Mouse (Mus musculus): ENCODE measurements around the gene Zc3h13. TPM values are rescaled to one million over a fixed set of nuclear protein-coding genes. Genes with fewer than 3 reads are reported as not detected.
A peak's percentile ranks its signal among the peaks of the same experiment; 100 is the strongest.

Gene Zc3h13
- polyA plus RNA-seq, 1 experiment from 2014 or later, result 25.4 TPM

DNA sequence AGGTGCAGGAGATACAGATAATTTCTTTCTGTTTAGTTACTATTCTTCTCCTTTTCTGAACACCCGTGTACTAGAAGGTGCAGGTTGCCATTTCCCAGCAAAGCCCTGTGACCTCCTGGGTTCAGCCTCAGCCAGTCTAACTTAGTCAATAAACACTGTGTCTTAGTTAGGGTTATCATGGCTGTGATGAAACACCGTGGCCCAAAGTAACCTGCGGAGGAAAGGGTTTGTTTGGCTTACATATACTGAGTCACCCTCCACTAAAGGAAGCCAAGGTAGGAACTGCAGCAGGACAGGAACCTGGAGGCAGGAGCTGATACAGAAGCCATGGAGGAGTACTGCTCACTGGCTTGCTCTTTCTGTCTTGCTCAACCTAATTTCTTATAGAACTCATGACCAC, 33.7 kb upstream of the Zc3h13 start:
- Histone ChIP-seq H3K9ac (ENCODE audit: low read length) (no peak overlapping the region), H3K27ac (ENCODE audit: low read depth) (no peak overlapping the region), H3K4me2 (ENCODE audit: low read length) (no peak overlapping the region), H3K9me3 (ENCODE audit: control insufficient read depth, low read length) (no peaks in the 10 kb centered on the region), H3K4me3 (ENCODE audit: low read depth, low read length) (no peak overlapping the region), H3K36me3 (ENCODE audit: control insufficient read depth, insufficient read depth, low read length) (no peaks in the 10 kb centered on the region), H3K4me1 (replicated peaks; ENCODE audit: control insufficient read depth, insufficient read depth, low read length) (no peaks in the 10 kb centered on the region), H3K27me3 (replicated peaks; ENCODE audit: control insufficient read depth, insufficient read depth, low read length) (no peaks in the 10 kb centered on the region)
- no peak for DNase-seq (ENCODE audit: low spot score)
- no peak for ATAC-seq (replicated peaks; ENCODE audit: low FRiP score, low TSS enrichment, low read depth)
- 78% methylated on average over 3 of the region's 3 CpGs for WGBS

- DNase-seq (ENCODE audit: low spot score), result no peak
These were observed 27.7 kb upstream of the Zc3h13 start for GRCm38 (mm10) chr14:75256521-75256920.

GRCm38 (mm10) chr14:75269531-75269930, 14.6 kb upstream of the Zc3h13 start:
- no peak overlapping the region for H3K4me2 ChIP-seq (ENCODE audit: low read length)
- DNase-seq (ENCODE audit: low spot score), result no peak
- no peaks in the 10 kb centered on the region for H3K27me3 ChIP-seq (replicated peaks; ENCODE audit: control insufficient read depth, insufficient read depth, low read length)
- WGBS, result 87% methylated on average over 5 of the region's 5 CpGs
- H3K9me3 ChIP-seq (ENCODE audit: control insufficient read depth, low read length), result no peaks in the 10 kb centered on the region
- H3K36me3 ChIP-seq (ENCODE audit: control insufficient read depth, insufficient read depth, low read length), result no peaks in the 10 kb centered on the region
- H3K4me3 ChIP-seq (ENCODE audit: low read depth, low read length), result no peak overlapping the region
- no peaks in the 10 kb centered on the region for H3K4me1 ChIP-seq (replicated peaks; ENCODE audit: control insufficient read depth, insufficient read depth, low read length)
- H3K9ac ChIP-seq (ENCODE audit: low read length), result no peak overlapping the region
- ATAC-seq (replicated peaks; ENCODE audit: low FRiP score, low TSS enrichment, low read depth), result no peak
- no peak overlapping the region for H3K27ac ChIP-seq (ENCODE audit: low read depth)

More at GRCm38 (mm10) chr14:75256521-75256920, 27.7 kb upstream of the Zc3h13 start:
- H3K9me3 ChIP-seq (ENCODE audit: control insufficient read depth, low read length), result no peaks in the 10 kb centered on the region
- no peak overlapping the region for H3K4me3 ChIP-seq (ENCODE audit: low read depth, low read length)
- no peak overlapping the region for H3K9ac ChIP-seq (ENCODE audit: low read length)
- WGBS, result 49% methylated on average over 5 of the region's 5 CpGs
- no peaks in the 10 kb centered on the region for H3K4me1 ChIP-seq (replicated peaks; ENCODE audit: control insufficient read depth, insufficient read depth, low read length)
- H3K4me2 ChIP-seq (ENCODE audit: low read length), result no peak overlapping the region
- no peaks in the 10 kb centered on the region for H3K27me3 ChIP-seq (replicated peaks; ENCODE audit: control insufficient read depth, insufficient read depth, low read length)
- no peak overlapping the region for H3K27ac ChIP-seq (ENCODE audit: low read depth)
- H3K36me3 ChIP-seq (ENCODE audit: control insufficient read depth, insufficient read depth, low read length), result no peaks in the 10 kb centered on the region
- ATAC-seq (replicated peaks; ENCODE audit: low FRiP score, low TSS enrichment, low read depth), result no peak

GRCm38 (mm10) chr14:75279716-75280115, 4.5 kb upstream of the Zc3h13 start:
- WGBS, result 86% methylated on average over 6 of the region's 6 CpGs
- Histone ChIP-seq H3K4me2 (ENCODE audit: low read length) (no peak overlapping the region), H3K4me1 (replicated peaks; ENCODE audit: control insufficient read depth, insufficient read depth, low read length) (0 out of 2 replicates have a peak, but pooled peaks cover 3% of the 10 kb centered on the region), H3K9ac (ENCODE audit: low read length) (no peak overlapping the region), H3K9me3 (ENCODE audit: control insufficient read depth, low read length) (no peaks in the 10 kb centered on the region), H3K27ac (ENCODE audit: low read depth) (no peak overlapping the region), H3K36me3 (ENCODE audit: control insufficient read depth, insufficient read depth, low read length) (no peaks in the 10 kb centered on the region), H3K4me3 (ENCODE audit: low read depth, low read length) (no peak overlapping the region), H3K27me3 (replicated peaks; ENCODE audit: control insufficient read depth, insufficient read depth, low read length) (no peaks in the 10 kb centered on the region)
- no peak for ATAC-seq (replicated peaks; ENCODE audit: low FRiP score, low TSS enrichment, low read depth)
- DNase-seq (ENCODE audit: low spot score), result no peak

DNA sequence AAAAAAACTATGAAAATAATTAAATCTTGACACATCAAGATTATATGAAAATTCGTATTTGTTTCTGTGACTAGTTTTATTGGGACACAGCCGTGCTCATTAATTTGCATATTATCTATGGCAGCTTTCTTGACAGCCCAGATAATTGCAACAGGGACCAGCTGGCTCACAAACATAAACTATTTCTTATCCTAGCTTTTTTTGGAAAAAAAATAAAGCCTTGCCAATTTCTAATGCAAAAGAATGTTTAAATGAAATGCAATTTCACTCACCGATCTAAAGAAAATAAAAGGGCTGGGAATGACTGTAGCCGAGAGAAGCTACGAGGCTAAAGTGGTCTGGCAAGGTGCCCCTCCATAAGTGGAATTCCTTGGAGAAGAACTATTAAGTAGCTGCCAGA, 3.8 kb upstream of the Zc3h13 start:
- Histone ChIP-seq H3K36me3 (ENCODE audit: control insufficient read depth, insufficient read depth, low read length) (no peaks in the 10 kb centered on the region), H3K9ac (ENCODE audit: low read length) (no peak overlapping the region), H3K9me3 (ENCODE audit: control insufficient read depth, low read length) (no peaks in the 10 kb centered on the region), H3K4me2 (ENCODE audit: low read length) (no peak overlapping the region), H3K27me3 (replicated peaks; ENCODE audit: control insufficient read depth, insufficient read depth, low read length) (no peaks in the 10 kb centered on the region), H3K4me1 (replicated peaks; ENCODE audit: control insufficient read depth, insufficient read depth, low read length) (peaks cover 8% of the 10 kb centered on the region), H3K4me3 (ENCODE audit: low read depth, low read length) (no peak overlapping the region), H3K27ac (ENCODE audit: low read depth) (no peak overlapping the region)
- WGBS, result 58% methylated on average over 5 of the region's 5 CpGs
- ATAC-seq (replicated peaks; ENCODE audit: low FRiP score, low TSS enrichment, low read depth) (no peak), DNase-seq (ENCODE audit: low spot score) (no peak)

DNA sequence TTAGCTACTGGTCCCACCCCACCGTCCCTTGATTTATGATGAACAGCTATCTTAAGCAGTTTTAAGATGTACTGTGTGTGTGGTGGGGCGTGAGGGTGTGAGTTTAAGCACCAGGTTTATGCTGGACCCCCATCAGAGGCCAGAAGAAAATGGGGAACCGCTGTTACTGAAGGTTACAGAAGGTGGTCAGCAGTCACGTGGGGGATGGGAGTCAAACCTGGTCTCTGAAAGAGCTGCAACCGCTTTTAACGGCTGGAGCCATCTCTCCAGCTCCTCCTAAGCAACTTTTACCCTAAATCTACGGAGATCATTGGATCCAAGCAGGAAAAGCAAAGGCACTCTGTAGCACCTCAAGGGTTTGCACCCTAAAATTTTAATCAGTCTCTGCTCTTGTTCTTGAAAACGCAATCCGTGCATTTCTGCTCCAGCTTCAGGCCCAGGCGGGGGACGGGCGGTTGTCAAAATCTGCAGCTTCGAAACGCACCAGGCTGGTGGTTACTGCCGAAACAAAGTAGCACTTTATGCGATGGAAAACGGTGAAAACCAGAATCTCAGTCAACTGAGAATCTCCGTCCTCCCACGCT, 472 bp upstream of the Zc3h13 start:
- DNase-seq (ENCODE audit: low spot score), result no peak
- Histone ChIP-seq H3K4me1 (replicated peaks; ENCODE audit: control insufficient read depth, insufficient read depth, low read length) (peaks cover 10% of the 10 kb centered on the region), H3K4me3 (ENCODE audit: low read depth, low read length) (peak overlapping the region; percentile 98), H3K27me3 (replicated peaks; ENCODE audit: control insufficient read depth, insufficient read depth, low read length) (no peaks in the 10 kb centered on the region), H3K9ac (ENCODE audit: low read length) (peak overlapping the region; percentile 91), H3K27ac (ENCODE audit: low read depth) (peak overlapping the region; percentile 86), H3K4me2 (ENCODE audit: low read length) (peak overlapping the region; percentile 66), H3K9me3 (ENCODE audit: control insufficient read depth, low read length) (no peaks in the 10 kb centered on the region), H3K36me3 (ENCODE audit: control insufficient read depth, insufficient read depth, low read length) (no peaks in the 10 kb centered on the region)
- WGBS, result 5% methylated on average over 19 of the region's 19 CpGs
- ATAC-seq (replicated peaks; ENCODE audit: low FRiP score, low TSS enrichment, low read depth), result peak; percentile 67

GRCm38 (mm10) chr14:75301081-75301480, 16.9 kb downstream of the Zc3h13 start:
- H3K9ac ChIP-seq (ENCODE audit: low read length), result no peak overlapping the region
- no peaks in the 10 kb centered on the region for H3K36me3 ChIP-seq (ENCODE audit: control insufficient read depth, insufficient read depth, low read length)
- DNase-seq (ENCODE audit: low spot score), result no peak
- no peaks in the 10 kb centered on the region for H3K4me1 ChIP-seq (replicated peaks; ENCODE audit: control insufficient read depth, insufficient read depth, low read length)
- no peak for ATAC-seq (replicated peaks; ENCODE audit: low FRiP score, low TSS enrichment, low read depth)
- H3K27me3 ChIP-seq (replicated peaks; ENCODE audit: control insufficient read depth, insufficient read depth, low read length), result no peaks in the 10 kb centered on the region
- no peak overlapping the region for H3K4me3 ChIP-seq (ENCODE audit: low read depth, low read length)
- H3K27ac ChIP-seq (ENCODE audit: low read depth), result no peak overlapping the region
- no peak overlapping the region for H3K4me2 ChIP-seq (ENCODE audit: low read length)
- whole genome bisulfite sequencing, result 91% methylated on average over 1 of the region's 1 CpGs
- no peaks in the 10 kb centered on the region for H3K9me3 ChIP-seq (ENCODE audit: control insufficient read depth, low read length)

DNA sequence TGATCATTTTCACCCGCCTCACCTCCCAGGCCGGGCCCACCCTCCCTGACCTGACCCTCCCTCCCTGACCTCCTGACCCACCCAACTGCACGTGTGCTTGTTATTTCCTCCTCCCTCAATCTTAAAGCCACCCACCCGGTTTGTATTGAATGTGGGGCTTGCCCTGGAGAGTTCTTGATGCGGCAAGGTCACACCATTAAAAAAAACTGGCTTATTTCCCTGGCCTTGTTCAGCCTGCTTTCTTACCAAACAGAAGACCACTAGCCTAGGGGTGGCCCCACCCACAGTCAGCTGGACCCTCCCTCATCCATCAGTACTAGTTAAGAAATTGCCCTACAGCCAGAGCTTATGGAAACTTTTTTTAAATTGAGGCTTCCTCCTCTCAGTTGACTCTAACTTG, 19.6 kb downstream of the Zc3h13 start:
- ATAC-seq (replicated peaks; ENCODE audit: low FRiP score, low TSS enrichment, low read depth) (no peak), DNase-seq (ENCODE audit: low spot score) (no peak)
- H3K9ac ChIP-seq (ENCODE audit: low read length), result no peak overlapping the region
- WGBS, result 52% methylated on average over 5 of the region's 5 CpGs
- H3K4me3 ChIP-seq (ENCODE audit: low read depth, low read length), result no peak overlapping the region
- no peaks in the 10 kb centered on the region for H3K36me3 ChIP-seq (ENCODE audit: control insufficient read depth, insufficient read depth, low read length)
- H3K9me3 ChIP-seq (ENCODE audit: control insufficient read depth, low read length), result no peaks in the 10 kb centered on the region
- no peak overlapping the region for H3K27ac ChIP-seq (ENCODE audit: low read depth)
- H3K4me2 ChIP-seq (ENCODE audit: low read length), result no peak overlapping the region
- H3K27me3 ChIP-seq (replicated peaks; ENCODE audit: control insufficient read depth, insufficient read depth, low read length), result no peaks in the 10 kb centered on the region
- no peaks in the 10 kb centered on the region for H3K4me1 ChIP-seq (replicated peaks; ENCODE audit: control insufficient read depth, insufficient read depth, low read length)

- Histone ChIP-seq H3K4me1 (replicated peaks; ENCODE audit: control insufficient read depth, insufficient read depth, low read length) (no peaks in the 10 kb centered on the region), H3K4me2 (ENCODE audit: low read length) (no peak overlapping the region), H3K36me3 (ENCODE audit: control insufficient read depth, insufficient read depth, low read length) (peaks cover 11% of the 10 kb centered on the region), H3K27ac (ENCODE audit: low read depth) (no peak overlapping the region), H3K4me3 (ENCODE audit: low read depth, low read length) (no peak overlapping the region), H3K27me3 (replicated peaks; ENCODE audit: control insufficient read depth, insufficient read depth, low read length) (no peaks in the 10 kb centered on the region), H3K9ac (ENCODE audit: low read length) (no peak overlapping the region), H3K9me3 (ENCODE audit: control insufficient read depth, low read length) (no peaks in the 10 kb centered on the region)
- no peak for DNase-seq (ENCODE audit: low spot score)
- no peak for ATAC-seq (replicated peaks; ENCODE audit: low FRiP score, low TSS enrichment, low read depth)
These were observed 23.7 kb downstream of the Zc3h13 start for GRCm38 (mm10) chr14:75307855-75308254.

Data from intestine, embryonic 14.5 days (tissue).